Mouse (Mus musculus) MEL (cell line): ENCODE data around the gene Ttyh2.

ENCODE experiments used
- RCOR1 ChIP-seq: IDR thresholded peaks from 2 replicates; pipeline ENCODE4 v1.6.1; 2012; ENCODE audit warnings: low read depth, mild to moderate bottlenecking, inconsistent platforms, low read length, improper control_type of control experiment
- ZKSCAN1 ChIP-seq: IDR thresholded peaks from 2 replicates; pipeline ENCODE4 v1.6.1; 2012; ENCODE audit warnings: low read depth, mild to moderate bottlenecking, inconsistent platforms, low read length, improper control_type of control experiment, moderate library complexity

- TF ChIP-seq RCOR1 (no peak), ZKSCAN1 (no peak)
Observed at GRCm38 (mm10) chr11:114644122-114644521, 31.1 kb upstream of the Ttyh2 start.
